Mouse (Mus musculus) C2C12 (cell line): ENCODE data around the gene Rpf2. TPM values are rescaled to one million over a fixed set of nuclear protein-coding genes. Genes with fewer than 3 reads are reported as not detected.

Experiments used
- H3K27me3 ChIP-seq: one replicate; pipeline ENCODE4 v1.6.1; 2011; ENCODE audit not compliant: control insufficient read depth, insufficient read depth, insufficient read length
- H3K36me3 ChIP-seq: one replicate; pipeline ENCODE4 v1.6.1; 2011; ENCODE audit not compliant: control insufficient read depth, insufficient read depth
- H3K4me3 ChIP-seq: one replicate; pipeline ENCODE4 v1.5.1; 2011; ENCODE audit warnings: mild to moderate bottlenecking, control low read depth; ENCODE audit not compliant: poor library complexity, insufficient read depth, severe bottlenecking
- H3K79me2 ChIP-seq: one replicate; pipeline ENCODE4 v1.6.1; 2011; ENCODE audit not compliant: control insufficient read depth, insufficient read depth
- H3K79me3 ChIP-seq: one replicate; pipeline ENCODE4 v1.6.1; 2011; ENCODE audit warnings: low read depth, control low read depth
- H3ac ChIP-seq: one replicate; pipeline ENCODE3; 2011; ENCODE audit warnings: low read depth; ENCODE audit not compliant: control insufficient read depth, insufficient read length
- CEBPB ChIP-seq: IDR thresholded peaks from one replicate; pipeline ENCODE4 v1.6.1; 2011; ENCODE audit warnings: low read depth, mild to moderate bottlenecking, control low read depth, moderate library complexity
- CTCF ChIP-seq: IDR thresholded peaks from one replicate; pipeline ENCODE4 v1.5.1; 2011; ENCODE audit not compliant: control insufficient read depth, insufficient read depth, insufficient read length
- FOSL1 ChIP-seq: IDR thresholded peaks from one replicate; pipeline ENCODE4 v1.8.0; 2011; ENCODE audit warnings: mild to moderate bottlenecking, low read length; ENCODE audit not compliant: poor library complexity, insufficient read depth, severe bottlenecking
- MAX ChIP-seq: IDR thresholded peaks from one replicate; pipeline ENCODE4 v1.6.1; 2011; ENCODE audit warnings: mild to moderate bottlenecking, control low read depth
- MYOD1 ChIP-seq: IDR thresholded peaks from one replicate; pipeline ENCODE4 v1.6.1; 2011; ENCODE audit warnings: low read depth; ENCODE audit not compliant: control insufficient read depth, insufficient read length
- MYOG ChIP-seq: IDR thresholded peaks from one replicate; pipeline ENCODE4 v1.6.1; 2011; ENCODE audit not compliant: control insufficient read depth, insufficient read length; ENCODE audit errors: extremely low read depth
- USF1 ChIP-seq: IDR thresholded peaks from one replicate; pipeline ENCODE4 v1.6.1; 2011; ENCODE audit warnings: low read depth, mild to moderate bottlenecking, control low read depth, moderate library complexity
- polyA plus RNA-seq: library from polyadenylated mRNA; unstranded; fragments of >200 nt; fragmentation: generic; extraction: Trizol; gene quantifications from one replicate; pipeline ENCODE4 v1.2.1, GENCODE M21; 2012; ENCODE audit warnings: missing spikeins

The Rpf2 gene
- polyA plus RNA-seq, 1 experiment = 25.8 TPM

GRCm38 (mm10) chr10:40264920-40265319 lies 18.1 kb upstream of the Rpf2 start:
- no peaks in the 10 kb centered on the region for H3K27me3 ChIP-seq

GRCm38 (mm10) chr10:40263691-40264090 lies 16.9 kb upstream of the Rpf2 start:
- Histone ChIP-seq H3K79me3 (no peaks in the 10 kb centered on the region), H3K27me3 (no peaks in the 10 kb centered on the region), H3K79me2 (no peaks in the 10 kb centered on the region), H3K36me3 (no peaks in the 10 kb centered on the region), H3K4me3 (no peak overlapping the region), H3ac (no peak overlapping the region)
- no peak for TF ChIP-seq MYOG
- peak; percentile 63 for TF ChIP-seq FOSL1
- no peak for TF ChIP-seq MYOD1
- peak; percentile 88 for TF ChIP-seq MAX
- no peak for TF ChIP-seq CTCF
- peak; percentile 13 for TF ChIP-seq CEBPB
- no peak for TF ChIP-seq USF1

More at GRCm38 (mm10) chr10:40264920-40265319, 18.1 kb upstream of the Rpf2 start:
- Histone ChIP-seq H3K36me3 (no peaks in the 10 kb centered on the region), H3K4me3 (no peak overlapping the region), H3K79me2 (no peaks in the 10 kb centered on the region), H3ac (no peak overlapping the region), H3K79me3 (no peaks in the 10 kb centered on the region)
- TF ChIP-seq USF1 (no peak), CTCF (no peak), MYOD1 (no peak), FOSL1 (no peak), MAX (no peak), CEBPB (no peak), MYOG (no peak)

- no peaks in the 10 kb centered on the region for H3K36me3 ChIP-seq
- TF ChIP-seq CTCF (no peak), MYOG (no peak), CEBPB (no peak)
- no peak overlapping the region for H3K4me3 ChIP-seq
- H3ac ChIP-seq = no peak overlapping the region
- no peaks in the 10 kb centered on the region for H3K27me3 ChIP-seq
- H3K79me3 ChIP-seq = no peaks in the 10 kb centered on the region
- no peaks in the 10 kb centered on the region for H3K79me2 ChIP-seq
Measured at GRCm38 (mm10) chr10:40262200-40262599, 15.4 kb upstream of the Rpf2 start.

GRCm38 (mm10) chr10:40260305-40260704 lies 13.5 kb upstream of the Rpf2 start:
- Histone ChIP-seq H3K79me3 (peaks cover 2% of the 10 kb centered on the region), H3K4me3 (no peak overlapping the region), H3ac (no peak overlapping the region), H3K27me3 (no peaks in the 10 kb centered on the region), H3K79me2 (peaks cover 7% of the 10 kb centered on the region), H3K36me3 (peaks cover 8% of the 10 kb centered on the region)
- no peak for TF ChIP-seq MAX
- no peak for TF ChIP-seq MYOD1
- TF ChIP-seq FOSL1 = no peak
- no peak for TF ChIP-seq USF1
- TF ChIP-seq CEBPB = no peak
- no peak for TF ChIP-seq CTCF
- TF ChIP-seq MYOG = no peak

DNA sequence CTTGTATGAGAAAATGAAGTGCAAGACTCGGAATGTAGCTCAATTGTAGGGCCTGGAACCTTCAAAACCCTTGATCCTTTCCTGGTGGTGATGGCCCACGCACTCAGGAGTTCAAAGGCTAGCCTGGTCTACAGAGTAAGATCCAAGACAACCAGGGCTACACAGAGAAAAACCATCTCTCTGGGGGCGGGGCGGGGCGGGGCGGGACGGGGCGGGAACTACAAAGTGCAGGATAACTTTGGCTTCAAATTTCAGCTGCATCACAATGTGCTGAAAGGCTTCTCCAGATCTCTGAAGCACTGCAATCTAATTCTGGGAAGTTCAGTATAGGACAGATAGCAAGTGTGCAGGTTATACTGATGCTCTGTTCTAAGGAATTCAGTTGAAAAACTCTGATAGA lies 12.7 kb upstream of the Rpf2 start:
- peaks cover 2% of the 10 kb centered on the region for H3K79me3 ChIP-seq
- peaks cover 7% of the 10 kb centered on the region for H3K79me2 ChIP-seq
- no peak overlapping the region for H3K4me3 ChIP-seq
- no peak overlapping the region for H3ac ChIP-seq
- no peaks in the 10 kb centered on the region for H3K27me3 ChIP-seq
- TF ChIP-seq USF1 = no peak
- TF ChIP-seq MYOD1 = no peak
- no peak for TF ChIP-seq CEBPB
- no peak for TF ChIP-seq FOSL1
- TF ChIP-seq CTCF = no peak
- no peak for TF ChIP-seq MAX
- no peak for TF ChIP-seq MYOG
- H3K36me3 ChIP-seq = peaks cover 9% of the 10 kb centered on the region

DNA sequence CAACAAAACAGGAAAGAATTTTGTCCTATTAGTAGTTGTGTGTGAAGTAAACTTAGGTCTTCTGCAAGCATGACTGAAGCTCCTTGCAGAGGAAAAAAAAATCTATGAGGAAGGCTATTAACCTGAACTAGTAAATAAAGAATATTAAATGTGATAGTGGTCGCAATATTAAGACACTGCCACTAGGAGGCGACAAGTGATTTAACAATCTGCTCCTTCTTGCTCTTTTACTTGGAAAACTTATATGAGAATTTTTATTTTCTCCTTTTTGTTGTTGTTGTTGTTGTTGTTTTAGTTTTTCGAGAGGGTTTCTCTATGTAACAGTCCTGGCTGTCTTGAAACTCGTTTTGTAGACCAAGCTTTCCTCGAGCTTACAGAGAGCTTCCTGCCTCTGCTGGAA lies 12.1 kb upstream of the Rpf2 start:
- TF ChIP-seq MAX (no peak), MYOG (no peak), CEBPB (no peak)
- H3K4me3 ChIP-seq = no peak overlapping the region

GRCm38 (mm10) chr10:40258401-40258966 lies 11.6 kb upstream of the Rpf2 start:
- Histone ChIP-seq H3K27me3 (no peaks in the 10 kb centered on the region), H3K79me2 (peaks cover 7% of the 10 kb centered on the region), H3K4me3 (no peak overlapping the region), H3ac (no peak overlapping the region), H3K36me3 (peaks cover 19% of the 10 kb centered on the region), H3K79me3 (peaks cover 2% of the 10 kb centered on the region)
- no peak for TF ChIP-seq MYOD1
- no peak for TF ChIP-seq FOSL1
- peak; percentile 2 for TF ChIP-seq USF1
- peak; percentile 90 for TF ChIP-seq MAX
- peak; percentile 92 for TF ChIP-seq CEBPB
- TF ChIP-seq MYOG = no peak
- TF ChIP-seq CTCF = no peak

More for the DNA sequence above, 12.1 kb upstream of the Rpf2 start:
- H3ac ChIP-seq = no peak overlapping the region
- H3K79me2 ChIP-seq = peaks cover 7% of the 10 kb centered on the region
- H3K27me3 ChIP-seq = no peaks in the 10 kb centered on the region
- H3K79me3 ChIP-seq = peaks cover 2% of the 10 kb centered on the region
- H3K36me3 ChIP-seq = peaks cover 14% of the 10 kb centered on the region
